Mouse (Mus musculus) cortical plate, adult 2 months (tissue): ENCODE data around the gene Nin.

Source experiments
- CTCF ChIP-seq: fragments of 200-500 bp; IDR thresholded peaks from 2 replicates; pipeline ENCODE4 v1.5.1; 2011; ENCODE audit warnings: mild to moderate bottlenecking, control low read depth, low read length; ENCODE audit not compliant: insufficient read depth; ENCODE audit errors: extremely low read depth
- POLR2A ChIP-seq: fragments of 200-500 bp; IDR thresholded peaks from 2 replicates; pipeline ENCODE4 v1.6.1; 2011; ENCODE audit warnings: mild to moderate bottlenecking, low read length, control low read depth; ENCODE audit not compliant: insufficient read depth; ENCODE audit errors: extremely low read depth

- TF ChIP-seq POLR2A (no peak), CTCF (no peak)
Measured at GRCm38 (mm10) chr12:70111117-70111366, 2.5 kb downstream of the Nin start.
